Mouse (Mus musculus) lung, postnatal 0 days (tissue): Measurements from ENCODE around the gene Dlg2.

ENCODE experiments used
- CTCF ChIP-seq: IDR thresholded peaks from 2 replicates; pipeline ENCODE4 v1.5.1; 2016; ENCODE audit warnings: antibody characterized with exemption, mild to moderate bottlenecking
- EP300 ChIP-seq: IDR thresholded peaks from 2 replicates; pipeline ENCODE4 v1.6.1; 2016; ENCODE audit warnings: antibody characterized with exemption, mild to moderate bottlenecking, control low read depth

DNA sequence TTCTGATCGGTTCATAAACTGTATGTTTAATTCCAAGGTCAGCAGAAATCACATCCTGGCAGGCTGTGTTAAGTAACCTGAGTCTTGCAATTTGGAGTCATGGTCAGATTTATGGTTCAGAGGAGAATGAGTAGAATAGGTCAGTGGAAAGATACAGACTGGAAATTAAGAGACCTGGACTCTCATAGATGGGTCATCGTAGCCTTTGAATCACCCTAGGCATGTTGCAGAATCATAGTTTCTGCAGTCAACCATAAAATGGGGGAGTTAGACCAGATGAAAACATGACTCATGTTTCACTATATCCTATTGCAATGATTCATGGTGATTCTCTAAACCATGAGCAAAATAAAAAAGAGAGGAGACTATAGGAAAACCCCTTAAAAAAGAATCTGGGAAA is 1213.4 kb downstream of the Dlg2 start:
- TF ChIP-seq CTCF (no peak), EP300 (no peak)
